Comparison of ENCODE assay signal across 13 mouse cellular contexts in genomic region chr5:73163970-73164369, GRCm38 (mm10).
DNase-seq lines count a peak whose midpoint lies in the region; ATAC-seq and TF ChIP-seq lines count a peak whose summit lies in the region.
"Had no signal": no experiment of that assay in that cellular context is flagged by ENCODE, and none has a peak within 500 bp of the region (broad histone marks: within the 10 kb centered on the region; RNA-seq: fewer than 3 reads in every experiment).

No protein-coding gene starts in this region.

- TF ChIP-seq POLR2A in myocyte (IDR thresholded peaks at IDR 0.05; ENCODE audit: insufficient read length, low read depth): no peak

- H3K27me3 ChIP-seq in forebrain, embryonic 10.5 days (ENCODE audit: poor library complexity, severe bottlenecking): no peaks in the 10 kb centered on the region
- H3K27me3 ChIP-seq in forebrain, embryonic 11.5 days (ENCODE audit: control insufficient read depth, insufficient read depth, low read length): no peaks in the 10 kb centered on the region
- H3K27me3 ChIP-seq in forebrain, embryonic 13.5 days: no peaks in the 10 kb centered on the region
- H3K27me3 ChIP-seq in myocyte (ENCODE audit: control insufficient read depth, insufficient read depth, insufficient read length): no peaks in the 10 kb centered on the region

- H3K4me3 ChIP-seq in forebrain, embryonic 10.5 days: no peak overlapping the region
- H3K4me3 ChIP-seq in forebrain, embryonic 11.5 days (ENCODE audit: low read depth, low read length): no peak overlapping the region
- no peak overlapping the region for H3K4me3 ChIP-seq in layer of hippocampus, adult 2 months
- no peak overlapping the region for H3K4me3 ChIP-seq in forebrain, embryonic 13.5 days
- H3K4me3 ChIP-seq in myocyte: no peak overlapping the region

- 30% methylated on average over 6 of the region's 6 CpGs for WGBS in forebrain, embryonic 10.5 days
- WGBS in forebrain, embryonic 11.5 days: 26% methylated on average over 6 of the region's 6 CpGs
- WGBS in forebrain, embryonic 13.5 days: 16% methylated on average over 6 of the region's 6 CpGs

- no peak overlapping the region for H3K9ac ChIP-seq in forebrain, embryonic 11.5 days (ENCODE audit: low read length)
- H3K9ac ChIP-seq in forebrain, embryonic 13.5 days: no peak overlapping the region
- H3K9ac ChIP-seq: liver, embryonic 14.5 days had no signal

- no peak for TF ChIP-seq CTCF in layer of hippocampus, adult 2 months (conservative IDR thresholded peaks at IDR 0.05)

- H3K79me2 ChIP-seq in myocyte (ENCODE audit: control insufficient read depth, insufficient read depth): peaks cover 27% of the 10 kb centered on the region

- peak overlapping the region; percentile 52; the same call in 1 of the 2 replicates for H3K27ac ChIP-seq in forebrain, embryonic 10.5 days
- no peak overlapping the region for H3K27ac ChIP-seq in forebrain, embryonic 11.5 days (ENCODE audit: low read depth, low read length)
- H3K27ac ChIP-seq in layer of hippocampus, adult 2 months: peak overlapping the region; percentile 63; the same call in 1 of the 2 replicates
- peak overlapping the region; percentile 40; the same call in 1 of the 2 replicates for H3K27ac ChIP-seq in forebrain, embryonic 13.5 days
- H3K27ac ChIP-seq: liver, embryonic 14.5 days had no signal

- no peak overlapping the region for H3K4me2 ChIP-seq in forebrain, embryonic 11.5 days (ENCODE audit: low read depth, low read length, severe bottlenecking)
- H3K4me2 ChIP-seq in forebrain, embryonic 13.5 days: no peak overlapping the region
- peak overlapping the region; percentile 31 for H3K4me2 ChIP-seq in myocyte (ENCODE audit: low read depth)

- H3ac ChIP-seq in myocyte (ENCODE audit: control insufficient read depth, insufficient read length): no peak overlapping the region

- no peak for ATAC-seq in forebrain, embryonic 11.5 days (replicated peaks; ENCODE audit: low FRiP score)
- ATAC-seq in forebrain, embryonic 13.5 days: 0 out of 2 replicates have a peak, but pooled peaks have one; percentile 43
- ATAC-seq in activated CD4-positive, CD25-positive, alpha-beta regulatory T cell, adult 4 months: no peak

- H3K9me3 ChIP-seq in forebrain, embryonic 10.5 days: no peaks in the 10 kb centered on the region
- H3K9me3 ChIP-seq in forebrain, embryonic 11.5 days (ENCODE audit: control insufficient read depth, low read length): no peaks in the 10 kb centered on the region
- H3K9me3 ChIP-seq in forebrain, embryonic 13.5 days (replicated peaks): no peaks in the 10 kb centered on the region

- 0 out of 2 replicates have a peak, but pooled peaks cover 2% of the 10 kb centered on the region for H3K36me3 ChIP-seq in forebrain, embryonic 10.5 days (replicated peaks)
- H3K36me3 ChIP-seq in forebrain, embryonic 11.5 days (ENCODE audit: control insufficient read depth, insufficient read depth, low read length): no peaks in the 10 kb centered on the region
- H3K36me3 ChIP-seq in forebrain, embryonic 13.5 days (ENCODE audit: poor library complexity, severe bottlenecking): no peaks in the 10 kb centered on the region
- no peaks in the 10 kb centered on the region for H3K36me3 ChIP-seq in myocyte (ENCODE audit: control insufficient read depth, insufficient read depth)

- H3K4me1 ChIP-seq in forebrain, embryonic 10.5 days: peaks cover 25% of the 10 kb centered on the region
- H3K4me1 ChIP-seq in forebrain, embryonic 11.5 days (replicated peaks; ENCODE audit: control insufficient read depth, insufficient read depth, low read length): peaks cover 7% of the 10 kb centered on the region
- peaks cover 53% of the 10 kb centered on the region for H3K4me1 ChIP-seq in forebrain, embryonic 13.5 days

- no peak for DNase-seq in forebrain, embryonic 10.5 days (ENCODE audit: extremely low spot score, low spot score)
- DNase-seq in forebrain, embryonic 11.5 days (ENCODE audit: low spot score): no peak
- no peak for DNase-seq in layer of hippocampus, adult 2 months (ENCODE audit: low spot score in 2 of 2)
- DNase-seq in layer of hippocampus, adult 8-10 months (ENCODE audit: low spot score in 2 of 2): no peak
- no peak for DNase-seq in frontal cortex, postnatal 36 days (ENCODE audit: low spot score in 2 of 2)
- DNase-seq: cerebellum, adult 11-12 months; gastrocnemius, postnatal 14 days; kidney, adult 11 months; kidney, postnatal 4 days had no signal

TF ChIP-seq in myocyte, 11 proteins besides CTCF, POLR2A, EP300 and RAD21:
- TF ChIP-seq CEBPB (IDR thresholded peaks at IDR 0.05; ENCODE audit: insufficient read depth, poor library complexity, severe bottlenecking) (no peak), MYOD1 (IDR thresholded peaks at IDR 0.05; ENCODE audit: control insufficient read depth in 1 of 3, insufficient read length in 2 of 3, low read depth in 2 of 3) (peak in 1 of 3 experiments; percentile 2)
TF ChIP-seq in myocyte: peak in this region for 1.
